Mouse (Mus musculus): ENCODE results near the gene Slc35f4. TPM values are rescaled to one million over a fixed set of nuclear protein-coding genes. Genes with fewer than 3 reads are reported as not detected.

Slc35f4 gene
- polyA plus RNA-seq (2014; fragmentation: Illumina TruSeq; extraction: RNeasy Lipid Tissue Mini Kit (QIAGEN cat#74804); ENCODE audit: low read depth, low replicate concordance), result not detected

DNA sequence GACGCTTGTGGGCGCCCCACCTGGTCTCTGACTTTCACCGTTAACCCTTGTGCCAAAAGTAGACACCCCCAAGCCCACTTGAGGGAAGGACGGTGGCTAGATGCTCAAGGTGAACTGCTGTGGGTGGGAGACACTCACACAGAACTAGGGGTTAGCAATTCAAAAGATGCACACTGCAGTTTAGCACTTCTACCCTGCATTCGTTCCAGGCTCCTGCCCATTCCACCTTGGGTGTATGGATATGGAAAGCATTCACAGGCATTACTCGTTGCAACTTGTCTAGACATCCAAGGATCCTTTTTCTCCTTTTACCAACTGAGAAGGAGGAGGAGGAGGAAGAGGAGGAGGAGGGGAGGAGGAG is at the start of gene Slc35f4:
Slc35f4 (minus strand) TSS at position 116 of the 361 bp plus-strand sequence.

Data from kidney, adult 10 weeks (tissue).